Mouse (Mus musculus): ENCODE measurements around the gene Esr2. TPM values are rescaled to one million over a fixed set of nuclear protein-coding genes. Genes with fewer than 3 reads are reported as not detected.

Gene Esr2
- total RNA-seq, 2 experiments from 2014 or later: 0.44 to 0.45 TPM

DNA sequence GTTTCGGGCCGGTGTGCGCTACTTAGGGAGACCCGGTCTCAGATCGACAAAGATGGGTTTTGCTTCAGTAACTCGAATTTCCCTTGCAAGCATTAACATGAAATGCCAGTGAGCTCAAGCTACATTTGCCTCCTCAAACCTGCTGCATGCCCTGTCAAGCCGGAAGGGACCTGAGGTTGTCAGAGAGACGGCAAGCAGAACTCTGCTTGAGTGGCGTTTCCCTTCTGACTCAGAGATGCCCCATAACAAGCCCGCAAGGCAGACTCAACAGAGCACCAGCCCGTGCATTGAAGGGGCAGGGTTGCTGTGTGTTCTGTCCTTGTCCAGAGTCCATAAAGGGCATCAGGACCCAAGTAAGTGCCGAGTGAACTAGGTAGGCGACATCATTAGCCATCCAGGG is 90.0 kb downstream of the Esr2 start:
- DNase-seq (ENCODE audit: low spot score in 2 of 2): no peak

DNA sequence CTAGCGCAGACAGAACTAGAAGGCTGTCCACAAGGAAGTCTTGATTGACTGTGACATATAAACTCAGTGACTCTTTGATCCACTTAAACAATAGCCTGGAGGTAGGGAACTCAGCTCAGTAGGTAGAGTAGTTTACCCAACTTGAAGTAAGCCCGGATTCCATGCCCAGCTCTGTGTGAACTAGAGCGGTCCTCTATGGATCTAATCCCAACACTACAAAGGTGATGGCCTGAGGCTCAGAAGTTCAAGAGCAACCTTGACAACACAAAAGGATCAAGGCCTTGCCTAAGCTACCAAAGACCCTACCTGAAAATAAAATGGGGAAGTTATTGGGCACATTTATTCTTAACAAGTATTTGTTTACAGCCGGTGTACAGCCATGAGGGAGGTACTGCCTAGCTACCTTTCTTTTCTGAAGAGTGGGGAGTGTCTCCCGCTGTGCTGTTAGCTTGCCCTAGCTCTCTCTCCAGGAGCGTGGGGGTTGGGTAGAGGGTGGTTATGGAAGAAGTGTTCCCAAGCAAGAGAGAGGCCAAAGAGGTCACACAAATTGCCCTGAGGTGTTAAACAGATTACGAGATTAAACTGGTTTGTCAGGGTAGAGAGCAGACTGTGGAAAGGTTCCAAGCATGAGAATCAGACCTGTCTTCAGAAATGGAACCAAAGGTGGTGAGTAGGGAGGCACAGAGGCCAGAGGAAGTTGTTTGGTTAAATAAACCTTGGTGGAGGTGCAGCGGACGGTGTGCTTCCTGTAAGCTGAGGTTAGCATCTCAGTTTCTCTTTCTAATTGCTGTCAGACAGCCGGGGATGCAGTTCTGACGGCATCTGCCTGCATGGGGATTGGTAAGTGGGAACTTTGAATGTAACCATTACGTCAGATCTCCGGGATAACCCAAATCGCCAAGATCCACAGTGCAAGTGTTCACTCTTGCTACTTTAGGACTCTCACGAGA is 90.8 kb downstream of the Esr2 start:
- DNase-seq (ENCODE audit: low spot score in 2 of 2): no peak

DNA sequence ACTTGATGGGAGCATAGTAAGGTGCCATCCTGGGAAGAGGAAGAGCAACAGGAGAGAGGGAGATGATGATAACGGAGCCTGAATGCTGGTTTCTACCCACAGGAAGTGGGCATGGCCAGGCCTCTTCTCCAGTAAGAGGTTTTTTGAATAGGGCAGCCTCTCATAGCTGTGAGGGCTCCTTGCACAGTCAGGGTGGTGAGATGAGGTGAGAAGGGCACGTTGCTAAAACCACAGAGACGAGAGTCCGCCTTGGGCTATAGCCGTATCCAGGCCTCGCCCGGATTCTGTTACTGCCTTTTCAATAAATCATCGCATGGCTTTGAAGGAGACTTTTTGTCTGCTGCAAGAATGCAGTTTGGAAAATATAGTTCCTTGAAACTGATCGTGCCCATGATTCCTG is 92.0 kb downstream of the Esr2 start:
- no peak for DNase-seq (ENCODE audit: low spot score in 2 of 2)

DNA sequence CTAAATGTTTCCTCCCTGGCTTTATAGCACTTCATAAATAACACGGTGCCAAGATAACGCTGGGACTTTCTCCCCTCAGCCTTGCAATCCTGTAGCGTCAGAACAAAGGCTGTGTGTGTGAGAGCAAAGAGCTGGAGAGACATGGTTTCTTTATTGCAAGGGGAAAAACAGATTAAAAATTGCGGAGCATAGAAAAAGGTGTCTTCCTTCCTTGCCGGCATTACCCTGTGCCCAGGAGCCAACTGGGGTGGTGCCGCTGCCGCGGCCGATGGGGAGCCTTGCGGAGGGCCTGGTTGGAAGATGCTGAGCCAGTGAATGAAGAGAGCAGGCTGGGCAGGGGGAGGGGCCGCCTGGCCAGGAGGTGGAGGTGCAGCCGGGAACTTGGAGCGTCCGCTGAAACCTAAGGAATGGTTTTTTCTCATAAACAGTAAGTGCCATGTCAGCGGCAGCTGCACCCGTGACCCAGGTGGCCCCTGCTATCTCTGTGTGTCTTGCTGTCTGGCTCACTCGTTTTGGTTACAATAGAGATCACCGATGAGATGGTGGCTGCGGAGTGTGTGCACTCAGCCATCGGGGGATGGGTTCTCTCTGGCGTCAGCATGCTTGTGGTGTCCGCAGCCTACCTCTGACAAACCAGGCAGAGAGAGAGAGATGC is 95.4 kb downstream of the Esr2 start:
- peak; percentile 80 to 88 for DNase-seq (ENCODE audit: low spot score in 2 of 2)

DNA sequence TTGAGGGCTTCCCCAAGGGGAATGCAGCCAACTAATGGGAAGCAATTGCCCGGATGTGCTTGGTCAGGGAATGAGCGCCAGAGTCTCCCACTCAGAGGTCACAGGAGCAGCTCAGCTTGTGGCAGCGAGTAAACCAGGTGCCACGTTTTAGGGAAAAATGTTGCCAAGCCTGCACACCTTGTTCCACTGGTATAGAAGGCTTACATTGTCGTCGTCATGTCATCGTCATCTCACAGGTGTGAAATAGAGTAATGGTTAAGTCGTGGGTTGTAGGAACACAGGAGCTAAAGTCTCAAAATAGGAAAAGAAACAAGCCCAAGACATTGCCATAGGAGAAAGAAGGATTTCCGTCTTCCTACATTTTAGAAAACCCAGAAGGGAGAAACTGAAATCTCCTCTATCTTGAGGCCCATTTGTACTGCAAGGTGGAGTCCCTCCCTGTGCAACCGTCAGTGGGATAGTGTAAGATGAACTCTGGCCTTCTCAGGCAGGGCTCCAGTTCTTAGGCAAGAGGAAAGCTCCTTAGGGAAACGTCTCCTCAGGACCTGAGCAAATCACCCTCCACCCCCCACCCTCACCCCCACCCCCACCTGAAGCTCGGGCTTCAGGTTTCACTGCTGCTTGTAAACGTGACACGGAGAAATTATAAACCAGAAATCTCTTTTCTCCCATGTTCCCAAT is 96.0 kb downstream of the Esr2 start:
- DNase-seq (ENCODE audit: low spot score in 2 of 2): no peak

DNA sequence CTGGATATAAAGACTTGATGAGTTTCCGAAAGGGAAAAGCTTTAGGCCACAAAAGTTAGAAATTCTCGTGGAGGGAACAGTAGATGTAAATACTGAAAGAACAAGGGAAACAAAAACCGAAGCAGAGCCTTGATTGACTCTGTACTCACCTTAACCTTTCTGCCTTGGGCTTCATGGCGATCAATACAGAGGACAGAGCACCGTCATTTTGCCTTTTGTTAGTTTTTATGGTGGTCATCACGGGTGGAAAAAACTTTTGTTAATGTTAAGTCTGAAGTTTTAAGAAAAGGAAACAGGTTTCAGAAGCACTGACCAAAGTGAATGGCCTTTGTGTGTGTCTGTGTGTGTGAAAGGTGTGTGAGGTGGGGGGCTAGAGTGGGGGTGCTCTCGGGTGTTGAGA is 103.1 kb downstream of the Esr2 start:
- no peak for DNase-seq (ENCODE audit: low spot score in 2 of 2)

DNA sequence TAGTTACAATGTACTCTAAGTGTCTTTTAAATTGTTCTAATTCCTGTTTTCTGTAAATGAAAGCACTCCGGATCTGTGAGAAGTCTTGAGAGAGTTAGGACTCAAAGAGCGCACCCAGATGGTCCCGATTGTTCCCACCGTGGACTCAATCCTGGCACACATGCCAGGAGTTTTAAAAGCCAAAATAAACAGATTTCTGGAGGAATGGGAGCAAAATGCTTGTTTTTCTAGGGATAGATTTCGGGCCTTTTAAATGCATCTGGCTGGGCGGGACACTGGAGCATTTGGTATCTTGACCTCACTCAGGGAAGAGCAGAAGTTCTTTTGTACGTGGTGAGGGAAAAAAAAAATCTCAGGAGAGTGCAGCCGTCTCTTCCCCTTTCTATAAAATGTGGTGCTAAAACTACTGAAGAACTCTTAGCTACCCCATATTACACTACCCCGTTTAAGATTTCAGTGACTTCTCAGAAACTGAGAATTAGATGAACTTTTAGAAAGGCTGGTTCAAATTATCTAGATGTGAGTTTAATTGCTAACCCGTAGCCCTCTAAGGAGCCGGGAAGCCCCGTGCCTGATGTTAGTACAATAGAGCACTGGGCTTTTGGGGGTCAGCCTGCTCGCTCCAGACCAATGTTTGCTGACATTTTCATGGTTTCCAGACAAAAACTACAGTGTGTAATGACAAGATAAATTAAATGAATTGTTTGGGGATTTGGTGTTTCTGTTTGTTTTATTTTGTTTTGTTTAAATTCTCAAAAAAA is 103.8 kb downstream of the Esr2 start:
- DNase-seq (ENCODE audit: low spot score in 2 of 2): no peak

DNA sequence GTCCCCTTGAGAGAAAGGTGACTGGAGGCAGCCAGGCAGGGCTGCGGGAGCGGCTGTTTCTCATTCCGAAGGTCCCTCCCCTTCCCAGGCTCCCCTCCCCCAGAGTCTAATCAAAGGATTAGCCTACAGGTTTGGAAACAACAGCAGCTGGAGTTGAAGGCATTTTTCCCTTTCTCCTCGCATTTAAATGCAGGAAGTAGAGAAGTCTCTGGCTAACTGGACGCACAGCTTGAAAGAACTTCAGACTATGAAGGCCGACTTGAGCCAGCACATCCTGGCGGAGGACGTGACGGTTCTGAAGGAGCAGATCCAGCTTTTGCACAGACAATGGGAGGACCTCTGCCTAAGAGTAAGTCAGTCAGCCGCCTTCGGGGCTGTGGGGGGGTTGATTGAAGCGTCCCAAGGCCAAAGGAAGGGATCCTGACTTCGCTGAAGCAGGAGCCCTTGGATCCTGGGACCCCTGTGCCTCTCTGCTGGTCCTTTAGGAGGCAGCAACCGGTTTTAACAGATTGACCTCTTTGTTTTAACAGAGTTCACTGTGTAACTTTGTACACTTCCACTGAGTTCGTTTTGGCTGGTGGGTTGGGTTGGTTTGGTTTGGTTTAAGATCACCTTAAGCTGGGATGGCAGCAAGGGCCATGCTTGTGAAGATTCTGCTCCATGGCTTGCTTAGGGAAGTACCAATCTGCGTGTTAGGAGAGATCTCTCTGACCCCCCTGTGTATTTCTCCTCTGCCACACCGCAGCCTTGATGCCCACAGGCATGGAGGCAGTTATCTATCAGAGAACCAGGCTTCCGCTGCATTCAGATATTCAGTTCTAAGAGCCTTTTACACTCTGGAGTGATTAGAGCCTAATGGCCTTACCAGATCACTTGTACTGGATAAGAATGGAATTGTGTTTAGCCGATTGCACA is 104.9 kb downstream of the Esr2 start:
- no peak for DNase-seq (ENCODE audit: low spot score in 2 of 2)

Other genes starting within 250 kb of the Esr2 start
- not detected for gene Tex21, start 69.5 kb upstream of the Esr2 start, total RNA-seq (2021)
- gene Mthfd1, start 78.0 kb upstream of the Esr2 start, total RNA-seq (2021): 10 to 100 TPM; 36.6 to 38.1 TPM
- gene Akap5, start 147.6 kb upstream of the Esr2 start, total RNA-seq (2021): 10 to 100 TPM; 81.5 to 81.9 TPM
- gene Zbtb25, start 192.3 kb upstream of the Esr2 start, total RNA-seq (2021): 10 to 100 TPM; 15.9 to 16.6 TPM
- gene Zbtb1, start 193.0 kb upstream of the Esr2 start, total RNA-seq (2021): 1 to 10 TPM; 5.6 to 6.1 TPM
- 10 to 100 TPM; 63.8 to 79.8 TPM for gene Hspa2, start 226.9 kb upstream of the Esr2 start, total RNA-seq (2021)
- 1 to 10 TPM; 1.6 to 1.8 TPM for gene Ppp1r36, start 240.3 kb upstream of the Esr2 start, total RNA-seq (2021)

Measured in left cerebral cortex, adult 18-20 months (tissue).